Mouse (Mus musculus): ENCODE results near the gene Klhdc8a. TPM values are rescaled to one million over a fixed set of nuclear protein-coding genes. Genes with fewer than 3 reads are reported as not detected.

The Klhdc8a gene
- polyA plus RNA-seq, 1 experiment from 2014 or later: 6.1 TPM

DNA sequence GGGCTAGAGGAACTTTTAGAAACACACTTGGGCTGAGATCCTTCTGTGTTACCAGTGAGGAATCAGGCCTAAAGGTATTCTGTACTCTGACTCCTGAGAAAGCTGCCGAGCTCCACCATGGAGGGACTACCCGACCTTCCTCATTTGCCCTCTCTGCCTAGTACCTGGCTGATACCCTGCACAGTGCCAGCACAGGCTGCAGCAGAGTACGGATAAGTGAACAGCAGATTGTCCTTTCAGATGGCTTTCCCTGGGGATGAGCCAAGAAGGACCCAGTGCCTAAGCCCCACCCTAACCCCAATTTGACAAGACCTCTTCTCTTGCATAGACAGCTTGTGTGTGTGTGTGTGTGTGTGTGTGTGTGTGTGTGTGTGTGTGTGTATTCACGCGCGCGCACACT lies 10.2 kb downstream of the Klhdc8a start:
- H3K4me1 ChIP-seq (replicated peaks): peaks cover 12% of the 10 kb centered on the region
- H3K4me3 ChIP-seq: no peak overlapping the region
- 86% methylated on average over 7 of the region's 7 CpGs for WGBS
- no peak overlapping the region for H3K27ac ChIP-seq (replicated peaks)
- H3K9ac ChIP-seq: no peak overlapping the region
- H3K36me3 ChIP-seq: peaks cover 5% of the 10 kb centered on the region; the same call in 1 of the 2 replicates
- no peaks in the 10 kb centered on the region for H3K9me3 ChIP-seq
- 0 out of 2 replicates have a peak, but pooled peaks cover 7% of the 10 kb centered on the region for H3K27me3 ChIP-seq
- ATAC-seq (ENCODE audit: low read depth): no peak
- H3K4me2 ChIP-seq: no peak overlapping the region

DNA sequence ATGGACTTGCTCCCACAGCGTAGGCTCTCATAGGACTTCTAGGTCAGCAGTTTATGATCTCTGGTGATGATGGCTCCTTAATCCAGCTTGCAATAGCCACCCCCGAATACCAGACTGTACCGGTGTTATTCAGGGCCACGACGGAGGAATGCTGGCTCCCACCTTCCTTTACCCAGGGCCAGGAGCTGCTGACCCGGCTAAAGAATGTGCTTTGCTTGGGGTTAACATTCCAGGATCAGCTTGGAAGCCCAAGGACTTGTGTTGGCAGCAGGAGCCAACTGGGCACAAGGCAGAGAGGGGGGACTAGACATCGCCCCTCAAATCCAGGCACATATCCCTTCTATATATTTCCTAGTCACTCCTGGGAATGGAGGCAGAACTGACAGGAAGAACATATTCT lies 12.3 kb downstream of the Klhdc8a start:
- Histone ChIP-seq H3K9ac (no peak overlapping the region), H3K9me3 (no peaks in the 10 kb centered on the region), H3K4me1 (replicated peaks) (peaks cover 11% of the 10 kb centered on the region), H3K4me3 (no peak overlapping the region), H3K27ac (replicated peaks) (no peak overlapping the region), H3K4me2 (no peak overlapping the region), H3K27me3 (peaks cover 13% of the 10 kb centered on the region), H3K36me3 (no peaks in the 10 kb centered on the region)
- ATAC-seq (ENCODE audit: low read depth): no peak
- 76% methylated on average over 7 of the region's 7 CpGs for WGBS

DNA sequence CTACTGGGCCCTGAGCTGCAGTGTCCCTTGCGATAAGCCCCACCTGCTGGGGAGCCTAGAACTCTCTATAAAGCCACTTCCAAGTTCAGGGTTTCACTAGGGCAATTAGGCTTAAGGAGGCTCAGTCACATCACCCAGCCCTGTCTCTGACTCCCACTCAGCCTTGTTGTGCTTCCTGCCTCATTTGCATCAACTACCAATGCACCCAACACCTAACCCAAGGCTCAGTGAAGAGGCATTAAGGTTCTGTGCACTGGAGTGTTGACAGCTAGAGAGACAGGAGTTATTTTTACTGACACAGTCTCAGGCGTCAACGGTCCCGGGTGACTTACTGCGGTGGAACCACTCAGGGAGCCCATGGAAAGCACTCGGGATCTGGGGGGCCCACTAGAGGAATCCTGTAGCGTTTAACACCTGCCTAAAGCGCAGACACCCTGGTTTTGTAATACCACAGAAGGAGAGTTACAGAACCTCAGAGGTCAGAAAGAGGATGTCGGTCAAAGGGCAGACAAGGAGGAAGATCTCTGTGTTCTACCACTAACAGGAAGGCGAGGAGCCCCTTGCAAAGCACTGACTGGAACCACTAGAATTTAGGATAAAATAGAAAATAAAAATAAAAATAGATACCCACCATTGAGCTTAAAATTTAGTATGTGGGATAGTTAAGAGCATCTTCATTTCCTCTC lies 12.9 kb downstream of the Klhdc8a start:
- Histone ChIP-seq H3K9ac (no peak overlapping the region), H3K27ac (replicated peaks) (no peak overlapping the region), H3K4me2 (no peak overlapping the region), H3K27me3 (peaks cover 13% of the 10 kb centered on the region), H3K4me3 (no peak overlapping the region), H3K36me3 (no peaks in the 10 kb centered on the region), H3K9me3 (no peaks in the 10 kb centered on the region), H3K4me1 (replicated peaks) (peaks cover 15% of the 10 kb centered on the region)
- 74% methylated on average over 10 of the region's 10 CpGs for WGBS
- no peak for ATAC-seq (ENCODE audit: low read depth)

DNA sequence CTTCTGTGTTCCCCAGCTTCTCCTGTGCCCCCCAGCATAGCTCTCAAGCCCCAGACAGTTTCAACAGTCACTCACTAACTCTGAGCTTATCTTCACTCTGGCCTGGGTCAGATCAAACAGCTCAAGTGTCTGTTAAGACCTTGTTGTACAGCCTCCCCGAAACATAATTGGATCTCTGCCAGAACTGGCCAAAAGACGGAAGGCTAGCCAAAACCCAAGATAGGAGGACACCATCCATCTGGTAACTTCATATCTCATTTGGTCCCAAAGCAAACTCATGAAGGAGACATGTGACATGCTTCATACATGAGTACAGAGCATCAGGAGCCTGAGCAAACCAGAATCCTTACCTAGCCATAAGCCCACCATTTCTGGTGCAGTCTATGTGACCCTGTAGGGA lies 13.6 kb downstream of the Klhdc8a start:
- H3K4me3 ChIP-seq: no peak overlapping the region
- peaks cover 22% of the 10 kb centered on the region for H3K4me1 ChIP-seq (replicated peaks)
- no peaks in the 10 kb centered on the region for H3K9me3 ChIP-seq
- no peak for ATAC-seq (ENCODE audit: low read depth)
- H3K4me2 ChIP-seq: no peak overlapping the region
- no peak overlapping the region for H3K27ac ChIP-seq (replicated peaks)
- no peaks in the 10 kb centered on the region for H3K36me3 ChIP-seq
- 73% methylated on average over 2 of the region's 2 CpGs for WGBS
- H3K9ac ChIP-seq: no peak overlapping the region
- peaks cover 13% of the 10 kb centered on the region for H3K27me3 ChIP-seq

DNA sequence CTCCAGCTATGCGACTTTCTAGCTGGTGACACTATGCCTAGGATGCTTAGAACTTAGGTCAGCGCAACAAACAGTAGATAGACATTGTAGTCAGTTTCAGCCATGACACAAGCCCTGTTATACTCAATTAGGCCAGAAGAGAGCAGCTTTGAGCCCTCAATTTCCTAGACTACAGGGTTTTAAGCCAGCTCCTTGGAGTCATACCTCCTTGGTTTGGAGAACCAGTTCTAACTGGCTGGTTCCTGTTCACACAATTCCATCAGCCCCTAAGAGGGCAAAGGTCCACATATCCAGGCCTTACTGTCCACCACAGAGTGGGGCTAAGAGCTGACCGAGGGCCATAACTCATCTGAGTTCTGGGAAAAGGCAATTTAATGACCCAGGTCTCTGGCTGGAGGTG lies 14.3 kb downstream of the Klhdc8a start:
- 0 out of 2 replicates have a peak, but pooled peaks have one; percentile 7 for ATAC-seq (ENCODE audit: low read depth)
- Histone ChIP-seq H3K27ac (replicated peaks) (no peak overlapping the region), H3K4me1 (replicated peaks) (peaks cover 29% of the 10 kb centered on the region), H3K36me3 (no peaks in the 10 kb centered on the region), H3K4me3 (no peak overlapping the region), H3K27me3 (peaks cover 9% of the 10 kb centered on the region), H3K9me3 (no peaks in the 10 kb centered on the region), H3K4me2 (no peak overlapping the region), H3K9ac (no peak overlapping the region)
- 67% methylated on average over 3 of the region's 3 CpGs for WGBS

DNA sequence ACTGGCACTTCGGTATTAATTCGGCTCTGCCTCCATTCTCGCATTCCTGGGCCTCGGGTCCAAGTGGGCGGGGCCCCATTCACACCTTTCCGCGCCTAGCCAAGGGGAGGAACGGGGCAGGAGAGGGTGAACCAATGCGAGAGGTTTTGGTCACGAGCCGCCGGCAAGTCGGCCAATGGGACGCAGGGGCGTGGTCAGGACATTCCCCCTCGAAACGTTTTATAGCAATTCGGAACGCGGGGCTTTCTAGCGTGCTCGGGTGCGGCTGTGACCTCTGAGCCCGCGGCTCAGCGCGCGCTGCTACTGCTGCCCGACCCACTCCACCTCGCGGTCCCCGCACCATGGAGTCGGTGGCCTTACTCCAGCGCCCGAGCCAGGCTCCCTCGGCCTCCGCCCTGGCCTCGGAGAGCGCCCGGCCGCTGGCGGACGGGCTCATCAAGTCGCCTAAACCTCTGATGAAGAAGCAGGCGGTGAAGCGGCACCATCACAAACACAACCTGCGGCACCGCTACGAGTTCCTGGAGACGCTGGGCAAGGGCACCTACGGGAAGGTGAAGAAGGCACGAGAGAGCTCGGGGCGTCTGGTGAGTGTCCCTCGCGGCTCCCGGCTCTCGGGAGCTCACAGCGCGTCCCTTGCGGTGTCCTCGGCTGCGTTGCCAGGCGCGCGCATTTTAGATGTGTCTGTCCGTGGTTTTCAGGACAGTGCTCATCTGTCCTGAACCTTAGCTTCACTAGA lies 17.6 kb downstream of the Klhdc8a start, which contains the start of gene Nuak2:
TSS of gene Nuak2 (plus strand) at position 238 of the 736 bp plus-strand sequence.
- Histone ChIP-seq H3K27me3 (peaks cover 9% of the 10 kb centered on the region), H3K9ac (peak within 1 kb of the TSS; percentile 85), H3K4me3 (peak within 1 kb of the TSS; percentile 75), H3K4me2 (peak within 1 kb of the TSS; percentile 91), H3K4me1 (replicated peaks) (peaks cover 55% of the 10 kb centered on the region), H3K27ac (replicated peaks) (peak within 1 kb of the TSS; percentile 67; the same call in 1 of the 2 replicates), H3K9me3 (no peaks in the 10 kb centered on the region), H3K36me3 (no peaks in the 10 kb centered on the region)
- WGBS: under 1% methylated on average over 67 of the region's 67 CpGs
- ATAC-seq (ENCODE audit: low read depth): peak; percentile 88

DNA sequence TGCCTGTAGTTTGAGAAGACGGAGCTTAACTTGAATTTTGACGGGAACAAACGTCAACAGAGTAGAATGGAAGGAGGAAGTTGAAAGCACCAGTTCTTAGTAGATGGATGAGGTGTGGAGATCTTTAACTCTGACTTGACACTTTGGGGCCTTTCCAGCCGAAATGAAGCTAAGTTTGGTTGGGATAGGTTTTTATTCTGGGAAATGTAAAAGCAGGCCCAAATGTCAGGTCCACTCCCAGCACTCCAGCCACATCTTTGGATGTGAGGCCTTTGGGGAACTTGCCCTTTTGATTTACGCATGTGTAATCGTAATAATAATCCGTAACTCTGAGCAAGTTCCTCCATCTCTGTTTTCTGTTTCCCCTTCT lies 18.2 kb downstream of the Klhdc8a start:
- Histone ChIP-seq H3K9me3 (no peaks in the 10 kb centered on the region), H3K27me3 (peaks cover 9% of the 10 kb centered on the region), H3K36me3 (no peaks in the 10 kb centered on the region), H3K9ac (peak overlapping the region; percentile 85), H3K4me3 (peak overlapping the region; percentile 75), H3K4me1 (replicated peaks) (peaks cover 60% of the 10 kb centered on the region), H3K27ac (replicated peaks) (peak overlapping the region; percentile 67; the same call in 1 of the 2 replicates), H3K4me2 (peak overlapping the region; percentile 91)
- no peak for ATAC-seq (ENCODE audit: low read depth)
- WGBS: 15% methylated on average over 7 of the region's 7 CpGs

DNA sequence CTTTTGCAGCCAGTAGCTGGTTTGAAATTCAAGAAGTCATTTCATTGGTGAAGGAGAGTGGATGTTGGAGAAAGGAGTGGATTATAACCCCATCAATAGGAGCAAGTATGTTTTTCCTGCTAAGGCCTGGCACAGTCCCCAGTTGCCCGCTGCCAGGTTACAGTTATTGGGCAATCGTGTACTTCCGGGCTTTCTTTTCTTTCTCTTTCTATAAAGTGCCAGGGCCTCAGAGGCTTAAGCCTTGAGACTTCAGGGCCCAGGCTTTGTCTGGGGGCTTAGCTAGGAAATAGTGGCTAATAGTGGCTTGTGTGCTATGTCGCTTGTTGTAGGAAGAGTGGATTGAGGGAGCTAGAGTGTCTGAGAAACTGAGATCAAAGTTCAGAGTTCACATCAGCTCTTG lies 19.0 kb downstream of the Klhdc8a start:
- Histone ChIP-seq H3K27me3 (peaks cover 5% of the 10 kb centered on the region), H3K4me3 (peak overlapping the region; percentile 75), H3K9me3 (no peaks in the 10 kb centered on the region), H3K9ac (peak overlapping the region; percentile 85), H3K36me3 (no peaks in the 10 kb centered on the region), H3K4me1 (replicated peaks) (peaks cover 68% of the 10 kb centered on the region), H3K27ac (replicated peaks) (peak overlapping the region; percentile 80), H3K4me2 (peak overlapping the region; percentile 91)
- WGBS: 19% methylated on average over 4 of the region's 4 CpGs
- no peak for ATAC-seq (ENCODE audit: low read depth)

DNA sequence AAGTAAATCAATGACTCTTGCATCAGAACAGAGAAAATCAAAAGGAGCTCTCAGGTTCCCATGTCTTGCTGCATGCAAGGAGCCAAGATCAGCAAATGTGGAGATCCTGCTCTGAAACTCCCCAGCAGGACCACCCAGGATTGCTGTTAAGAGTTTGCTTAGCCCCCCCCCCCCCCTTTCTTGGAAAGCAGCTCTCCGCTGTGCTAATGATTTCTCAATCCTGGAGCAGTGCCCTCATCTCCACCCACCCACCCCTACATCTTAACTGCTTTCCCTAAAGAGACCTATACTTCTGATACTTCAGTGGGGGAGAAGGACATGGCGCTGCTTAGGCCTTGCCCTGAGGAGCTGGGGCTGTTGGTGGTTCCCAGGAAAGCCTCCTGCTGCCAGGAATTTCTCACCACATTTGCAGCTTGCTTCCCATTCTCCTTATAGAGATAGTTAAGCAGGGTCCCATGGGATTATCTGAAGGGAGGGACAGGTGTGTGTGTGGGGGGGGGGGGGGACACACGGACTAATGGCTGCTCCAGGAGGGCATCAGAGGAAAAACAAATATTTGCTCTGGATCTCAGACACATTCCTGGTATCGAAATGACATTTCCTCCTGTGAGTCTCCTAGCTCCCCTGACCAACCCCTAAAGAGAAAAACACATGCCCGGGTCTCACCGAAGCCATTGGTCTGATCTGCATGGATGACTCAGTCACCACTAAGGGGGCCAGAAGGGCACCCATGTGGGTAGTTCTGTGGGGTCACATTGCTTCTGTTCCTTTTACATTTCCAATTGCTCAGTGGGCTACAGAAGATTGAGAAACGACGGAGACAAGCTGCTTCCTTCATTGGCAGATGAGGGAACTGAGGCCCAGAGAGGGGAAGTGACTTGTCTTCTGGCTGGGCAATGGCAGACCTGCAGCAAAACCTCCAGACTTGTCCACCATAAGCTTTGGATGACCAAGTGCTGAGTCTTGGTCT lies 19.8 kb downstream of the Klhdc8a start:
- Histone ChIP-seq H3K4me3 (peak overlapping the region; percentile 75), H3K36me3 (no peaks in the 10 kb centered on the region), H3K27ac (replicated peaks) (peak overlapping the region; percentile 80), H3K27me3 (peaks cover 5% of the 10 kb centered on the region), H3K9ac (peak overlapping the region; percentile 85), H3K9me3 (no peaks in the 10 kb centered on the region), H3K4me1 (replicated peaks) (peaks cover 76% of the 10 kb centered on the region), H3K4me2 (peak overlapping the region; percentile 91)
- ATAC-seq (ENCODE audit: low read depth): no peak
- WGBS: 22% methylated on average over 8 of the region's 8 CpGs

DNA sequence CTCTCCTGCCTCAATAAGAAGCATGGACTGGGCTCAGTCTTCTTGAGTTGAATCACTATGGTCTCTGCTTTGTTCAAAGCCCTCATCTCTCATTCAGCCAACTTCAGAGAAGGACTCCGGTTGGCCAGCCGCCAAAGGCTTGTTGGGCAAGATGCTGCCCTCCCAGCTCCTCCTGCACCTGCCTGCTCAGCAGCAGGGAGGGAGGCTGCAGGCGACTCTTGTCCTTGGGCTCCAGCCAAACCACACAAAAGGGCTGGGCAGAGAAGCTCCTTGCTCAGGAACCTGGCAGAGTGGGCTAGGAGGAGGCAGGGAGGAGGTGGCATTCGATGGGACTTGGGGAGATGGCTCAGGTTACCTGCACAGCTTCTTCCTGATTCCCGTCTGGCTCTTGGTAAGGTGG lies 20.8 kb downstream of the Klhdc8a start:
- Histone ChIP-seq H3K4me2 (peak overlapping the region; percentile 91), H3K36me3 (no peaks in the 10 kb centered on the region), H3K9ac (0 out of 2 replicates have a peak overlapping the region, but pooled peaks have one; percentile 23), H3K27me3 (peaks cover 2% of the 10 kb centered on the region), H3K4me1 (replicated peaks) (peaks cover 85% of the 10 kb centered on the region), H3K4me3 (no peak overlapping the region), H3K27ac (replicated peaks) (peak overlapping the region; percentile 80), H3K9me3 (no peaks in the 10 kb centered on the region)
- WGBS: 40% methylated on average over 5 of the region's 5 CpGs
- no peak for ATAC-seq (ENCODE audit: low read depth)

DNA sequence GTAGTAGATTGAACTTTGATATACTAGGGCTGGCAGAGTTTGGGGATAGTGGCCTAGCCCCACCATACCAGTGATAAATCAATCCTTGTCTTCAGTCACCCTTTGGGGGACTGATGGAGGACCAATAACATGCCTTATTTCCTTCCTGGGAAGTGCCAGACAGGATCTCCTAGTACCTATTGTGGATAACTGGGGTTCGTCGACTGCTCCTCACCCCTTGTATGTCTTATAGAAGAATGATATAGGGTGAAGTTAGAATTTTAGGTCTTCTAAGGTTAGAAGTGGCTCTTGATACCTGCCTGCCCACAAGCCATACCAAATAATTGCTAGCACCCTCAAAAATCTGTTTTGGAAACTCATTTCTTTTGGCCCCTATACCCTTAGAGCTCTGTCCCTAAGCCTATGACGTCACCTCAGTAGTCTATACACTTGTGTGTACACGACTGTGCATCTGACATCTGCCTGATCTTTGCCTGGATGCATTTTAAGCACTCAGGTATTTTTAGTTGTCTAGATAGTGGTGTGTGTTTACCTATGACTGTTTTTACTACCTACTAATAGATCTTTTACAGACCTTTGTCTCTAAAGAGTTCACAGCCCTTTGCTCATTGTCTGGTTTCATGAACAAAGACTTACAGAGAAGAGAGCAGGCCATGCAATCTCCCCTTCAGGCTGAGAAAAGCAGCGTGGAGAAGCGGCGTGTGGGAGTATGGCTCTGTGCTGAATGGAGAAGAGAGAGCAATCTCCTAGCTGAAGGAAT lies 23.6 kb downstream of the Klhdc8a start:
- Histone ChIP-seq H3K4me2 (peak overlapping the region; percentile 14), H3K9me3 (no peaks in the 10 kb centered on the region), H3K27ac (replicated peaks) (peak overlapping the region; percentile 94), H3K27me3 (no peaks in the 10 kb centered on the region), H3K36me3 (no peaks in the 10 kb centered on the region), H3K4me3 (no peak overlapping the region), H3K9ac (peak overlapping the region; percentile 57), H3K4me1 (replicated peaks) (peaks cover 94% of the 10 kb centered on the region)
- no peak for ATAC-seq (ENCODE audit: low read depth)
- WGBS: 29% methylated on average over 7 of the region's 7 CpGs
